Mouse (Mus musculus): ENCODE data around the gene Tescl. TPM values are rescaled to one million over a fixed set of nuclear protein-coding genes. Genes with fewer than 3 reads are reported as not detected.

The Tescl gene
- polyA plus RNA-seq, 2 experiments: not detected

DNA sequence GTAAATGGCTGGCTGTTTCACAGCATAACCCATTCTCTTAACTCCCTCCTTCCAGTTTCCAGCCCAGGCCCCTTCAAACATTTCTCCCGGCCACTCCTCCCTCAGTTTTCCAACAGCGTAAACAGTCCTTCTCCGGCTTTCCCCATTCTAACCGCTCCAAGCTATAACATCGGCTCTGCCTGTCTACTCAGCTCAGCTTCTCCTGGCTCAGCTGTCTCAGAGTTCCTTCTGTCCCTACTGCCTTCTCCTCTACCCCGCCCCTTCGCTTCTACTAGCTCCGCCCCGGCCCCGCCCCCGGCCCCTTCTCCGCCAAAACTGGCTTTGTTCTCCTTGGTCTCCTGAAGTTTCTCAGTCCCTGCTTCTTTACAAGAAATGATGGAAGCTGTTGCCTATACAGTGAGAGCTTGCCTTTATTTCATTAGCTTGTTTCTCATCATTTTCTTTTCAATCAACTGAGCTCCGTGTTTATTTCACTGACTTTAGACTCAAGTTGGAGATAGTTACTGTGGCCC lies 32.9 kb downstream of the Tescl start, which contains the start of gene Zfp61:
Zfp61 (minus strand) TSS at position 462 of the 512 bp plus-strand sequence.
- ATAC-seq (ENCODE audit: insufficient read depth) (peak; percentile 66), DNase-seq (ENCODE audit: low read depth in 3 of 3, low spot score in 3 of 3) (peak in 1 of 3 experiments; percentile 53)
- 2% methylated on average over 13 of the region's 13 CpGs for WGBS (ENCODE audit: insufficient replicate concordance)
- Histone ChIP-seq H3K9me3 (ENCODE audit: control insufficient read depth, low read length) (no peaks in the 10 kb centered on the region), H3K4me2 (ENCODE audit: low read depth) (peak within 1 kb of the TSS; percentile 82), H3K9ac (replicated peaks) (peak within 1 kb of the TSS; percentile 5), H3K4me3 (ENCODE audit: insufficient read depth in 1 of 2, low read depth in 2 of 2, low read length in 2 of 2) (peak within 1 kb of the TSS; percentile 42 to 63; a peak in 3 of 4 replicates), H3K4me1 (replicated peaks; ENCODE audit: control insufficient read depth in 2 of 2, insufficient read depth in 2 of 2, low read length in 1 of 2) (peaks cover 6% of the 10 kb centered on the region in 2 experiments), H3K27me3 (ENCODE audit: control insufficient read depth, insufficient read depth, low read length) (no peaks in the 10 kb centered on the region), H3K27ac (no peak within 1 kb of the TSS), H3K36me3 (replicated peaks; ENCODE audit: control insufficient read depth, insufficient read depth, low read depth) (no peaks in the 10 kb centered on the region)
- no peak for TF ChIP-seq EP300 (IDR thresholded peaks at IDR 0.05; ENCODE audit: low read depth)
- no peak for TF ChIP-seq CTCF (IDR thresholded peaks at IDR 0.05; ENCODE audit: low read depth)

DNA sequence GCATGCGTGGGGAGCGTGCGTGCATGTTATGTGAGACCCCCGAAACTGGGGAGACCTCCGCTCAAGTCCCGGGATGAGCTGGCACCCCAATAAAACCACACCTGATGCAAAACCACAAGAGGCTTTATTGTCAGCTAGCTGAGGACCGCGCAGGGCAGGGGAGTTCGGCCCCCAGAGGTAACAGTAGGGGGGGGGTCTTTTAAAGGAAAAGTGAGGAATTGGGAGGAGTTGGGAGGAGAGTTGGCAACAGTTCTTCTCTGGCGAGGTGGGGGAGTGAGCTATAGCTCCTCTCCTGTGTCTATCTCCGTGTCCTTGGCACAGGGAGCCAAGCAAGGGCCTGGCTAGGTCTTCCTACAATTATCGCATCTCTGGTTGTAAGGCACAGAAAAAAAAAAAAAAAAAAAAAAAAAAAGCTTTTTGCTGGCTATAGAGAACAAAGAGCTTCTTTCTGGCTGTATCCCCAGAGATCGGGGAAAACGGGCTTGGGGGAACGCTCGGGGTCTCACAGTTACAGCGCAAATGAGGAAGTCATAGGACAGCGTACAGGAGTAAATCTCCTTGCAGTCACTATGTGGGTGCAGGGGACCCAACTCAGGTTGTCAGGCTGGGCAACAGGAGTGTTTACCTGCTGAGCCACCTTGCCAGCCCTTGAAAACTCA lies 33.8 kb downstream of the Tescl start:
- DNase-seq (ENCODE audit: low read depth in 3 of 3, low spot score in 3 of 3) (no peak), ATAC-seq (ENCODE audit: insufficient read depth) (peak; percentile 19; the same call in 1 of the 2 replicates)
- Histone ChIP-seq H3K9me3 (ENCODE audit: control insufficient read depth, low read length) (no peaks in the 10 kb centered on the region), H3K4me2 (ENCODE audit: low read depth) (peak overlapping the region; percentile 82), H3K9ac (replicated peaks) (peak overlapping the region; percentile 42), H3K27ac (no peak overlapping the region), H3K4me1 (replicated peaks; ENCODE audit: control insufficient read depth in 2 of 2, insufficient read depth in 2 of 2, low read length in 1 of 2) (peaks cover 6% of the 10 kb centered on the region in 2 experiments), H3K4me3 (ENCODE audit: insufficient read depth in 1 of 2, low read depth in 2 of 2, low read length in 2 of 2) (peak overlapping the region; percentile 56 to 63), H3K36me3 (replicated peaks; ENCODE audit: control insufficient read depth, insufficient read depth, low read depth) (no peaks in the 10 kb centered on the region), H3K27me3 (ENCODE audit: control insufficient read depth, insufficient read depth, low read length) (no peaks in the 10 kb centered on the region)
- TF ChIP-seq CTCF (IDR thresholded peaks at IDR 0.05; ENCODE audit: low read depth): no peak
- no peak for TF ChIP-seq EP300 (IDR thresholded peaks at IDR 0.05; ENCODE audit: low read depth)
- WGBS (ENCODE audit: insufficient replicate concordance): 2% methylated on average over 18 of the region's 18 CpGs

DNA sequence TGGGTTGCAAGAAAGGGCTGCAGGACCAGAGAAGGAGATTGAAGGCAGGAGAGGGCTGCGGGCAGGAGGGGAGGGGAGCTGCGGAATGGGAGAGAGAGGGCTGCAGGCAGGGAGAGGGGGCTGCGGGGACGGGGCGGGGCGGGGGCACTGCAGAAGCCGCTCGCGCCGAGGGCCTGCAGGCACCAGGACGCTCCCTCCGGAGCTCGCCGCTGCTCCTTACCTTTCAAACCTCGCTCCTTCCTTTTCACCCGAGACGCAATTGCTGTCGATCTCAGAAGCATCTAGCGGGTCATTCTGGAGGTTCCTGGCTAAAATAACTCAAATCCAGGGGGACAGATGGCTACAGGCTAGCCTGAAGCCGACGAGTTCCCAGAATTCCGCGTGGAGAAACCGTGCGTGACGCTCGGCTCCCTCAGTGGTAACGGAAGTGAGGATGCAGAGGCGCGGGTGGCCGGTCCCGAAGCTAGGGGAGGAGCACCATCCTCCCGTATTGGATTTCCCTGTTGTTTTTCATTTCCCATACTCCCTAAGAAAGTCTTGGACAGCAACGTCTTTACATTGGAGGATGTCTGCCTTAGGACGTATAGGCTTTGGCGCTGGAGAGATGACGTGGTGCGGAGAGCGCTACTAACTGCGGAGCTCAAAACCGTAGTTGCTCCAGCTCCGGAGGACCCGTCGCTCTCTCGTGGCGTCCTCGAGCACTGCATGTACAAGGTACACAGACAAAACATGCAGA lies 34.6 kb downstream of the Tescl start:
- Histone ChIP-seq H3K4me3 (ENCODE audit: insufficient read depth in 1 of 2, low read depth in 2 of 2, low read length in 2 of 2) (peak overlapping the region; percentile 63 to 90), H3K9ac (replicated peaks) (peak overlapping the region; percentile 59), H3K27ac (no peak overlapping the region), H3K27me3 (ENCODE audit: control insufficient read depth, insufficient read depth, low read length) (no peaks in the 10 kb centered on the region), H3K4me1 (replicated peaks; ENCODE audit: control insufficient read depth in 2 of 2, insufficient read depth in 2 of 2, low read length in 1 of 2) (peaks cover 6% of the 10 kb centered on the region in 2 experiments), H3K36me3 (replicated peaks; ENCODE audit: control insufficient read depth, insufficient read depth, low read depth) (no peaks in the 10 kb centered on the region; the same call in 1 of the 2 replicates), H3K9me3 (ENCODE audit: control insufficient read depth, low read length) (no peaks in the 10 kb centered on the region), H3K4me2 (ENCODE audit: low read depth) (peak overlapping the region; percentile 82)
- under 1% methylated on average over 45 of the region's 47 CpGs for whole genome bisulfite sequencing (ENCODE audit: insufficient replicate concordance)
- peak; percentile 65 to 70 (median 69) for DNase-seq (ENCODE audit: low read depth in 3 of 3, low spot score in 3 of 3)
- no peak for TF ChIP-seq EP300 (IDR thresholded peaks at IDR 0.05; ENCODE audit: low read depth)
- TF ChIP-seq CTCF (IDR thresholded peaks at IDR 0.05; ENCODE audit: low read depth): peak; percentile 67
- peak; percentile 84 for ATAC-seq (ENCODE audit: insufficient read depth)

DNA sequence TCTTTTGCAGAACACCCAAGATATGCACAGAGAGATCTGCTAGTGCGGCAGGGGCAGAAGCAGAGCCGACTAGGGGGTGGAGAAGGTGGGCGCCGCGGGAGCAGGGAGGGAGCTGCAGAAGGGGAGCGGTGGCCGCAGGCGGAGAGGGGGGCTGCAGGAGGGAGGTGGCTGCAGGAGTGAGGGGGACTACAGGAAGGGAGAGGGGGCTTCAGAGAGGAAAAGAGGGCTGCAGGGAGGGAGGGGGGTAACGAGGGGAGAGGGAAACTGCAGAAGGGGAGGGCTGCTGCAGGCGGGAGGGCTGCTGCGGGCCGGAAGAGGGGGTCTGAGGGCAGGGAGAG lies 35.1 kb downstream of the Tescl start:
- TF ChIP-seq EP300 (IDR thresholded peaks at IDR 0.05; ENCODE audit: low read depth) (no peak), CTCF (IDR thresholded peaks at IDR 0.05; ENCODE audit: low read depth) (no peak)
- Histone ChIP-seq H3K9ac (replicated peaks) (peak overlapping the region; percentile 59), H3K27me3 (ENCODE audit: control insufficient read depth, insufficient read depth, low read length) (no peaks in the 10 kb centered on the region), H3K27ac (no peak overlapping the region), H3K4me1 (replicated peaks; ENCODE audit: control insufficient read depth in 2 of 2, insufficient read depth in 2 of 2, low read length in 1 of 2) (peaks cover 6 to 8% of the 10 kb centered on the region in 2 experiments), H3K4me3 (ENCODE audit: insufficient read depth in 1 of 2, low read depth in 2 of 2, low read length in 2 of 2) (peak overlapping the region; percentile 63 to 90), H3K9me3 (ENCODE audit: control insufficient read depth, low read length) (no peaks in the 10 kb centered on the region), H3K36me3 (replicated peaks; ENCODE audit: control insufficient read depth, insufficient read depth, low read depth) (no peaks in the 10 kb centered on the region; the same call in 1 of the 2 replicates), H3K4me2 (ENCODE audit: low read depth) (peak overlapping the region; percentile 82)
- DNase-seq (ENCODE audit: low read depth in 3 of 3, low spot score in 3 of 3): no peak
- 2% methylated on average over 12 of the region's 12 CpGs for WGBS (ENCODE audit: insufficient replicate concordance)
- no peak for ATAC-seq (ENCODE audit: insufficient read depth)
